Mouse (Mus musculus) erythroblast, embryonic 14.5 days (primary cell): Measurements from ENCODE around the gene Hecw2.

Source experiments
- GATA1 ChIP-seq: IDR thresholded peaks from 2 replicates; pipeline ENCODE4 v1.6.1; 2012; ENCODE audit warnings: low read length, inconsistent platforms, mixed read lengths
- TAL1 ChIP-seq: IDR thresholded peaks from 3 replicates; pipeline ENCODE4 v1.6.1; 2012; ENCODE audit warnings: low read length, inconsistent platforms, mixed read lengths

DNA sequence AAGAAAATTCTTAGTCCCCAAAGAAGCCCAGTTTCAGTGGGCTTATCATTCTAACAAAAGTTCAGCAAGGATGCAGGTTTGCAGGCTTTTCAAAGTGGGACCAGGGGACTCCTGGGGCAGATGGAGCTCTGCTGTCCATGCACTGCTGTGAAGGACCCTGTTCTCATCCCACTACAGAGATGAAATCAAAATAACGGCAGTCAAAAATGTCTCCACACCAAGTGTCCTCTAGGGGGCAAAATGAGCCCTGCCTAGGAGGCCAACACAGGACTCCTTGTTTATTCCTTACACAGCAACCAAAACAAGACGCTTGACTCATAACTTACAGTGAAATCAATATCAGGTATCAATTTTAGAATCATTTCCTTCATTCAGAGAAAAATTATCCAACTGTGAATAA, 155.9 kb downstream of the Hecw2 start:
- TF ChIP-seq TAL1, result no peak
- no peak for TF ChIP-seq GATA1
